Mouse (Mus musculus) kidney, embryonic 15.5 days (tissue): ENCODE measurements around the gene Fars2. TPM values are rescaled to one million over a fixed set of nuclear protein-coding genes. Genes with fewer than 3 reads are reported as not detected.
"Not testable (repeated sequence)": the region's sequence is repeated elsewhere in the genome, so short reads cannot be mapped to it uniquely, and the experiment has no call there.

Experiments used
- ATAC-seq: fragments of 200-750 bp; cut with Nextera tagmentation; replicated peaks from 2 replicates; pipeline ENCODE4 v1.8.0; 2017; ENCODE audit warnings: moderate TSS enrichment; ENCODE audit not compliant: low FRiP score
- H3K27ac ChIP-seq: fragments of 300-500 bp; sonication (generic); 2 replicates; pipeline ENCODE4 v1.5.1; 2015; ENCODE audit warnings: mild to moderate bottlenecking, inconsistent platforms
- H3K27me3 ChIP-seq: fragments of 300-500 bp; sonication (generic); 2 replicates; pipeline ENCODE4 v1.6.1; 2015; ENCODE audit warnings: inconsistent platforms
- H3K36me3 ChIP-seq: fragments of 300-500 bp; sonication (generic); 2 replicates; pipeline ENCODE4 v1.6.1; 2015; ENCODE audit warnings: inconsistent platforms
- H3K4me1 ChIP-seq: fragments of 300-500 bp; sonication (generic); 2 replicates; pipeline ENCODE4 v1.6.1; 2015; ENCODE audit warnings: inconsistent platforms
- H3K4me2 ChIP-seq: fragments of 300-500 bp; sonication (generic); 2 replicates; pipeline ENCODE4 v1.6.1; 2015; ENCODE audit warnings: moderate library complexity, mild to moderate bottlenecking, inconsistent platforms
- H3K4me3 ChIP-seq: fragments of 300-500 bp; sonication (generic); replicated peaks from 2 replicates; pipeline ENCODE4 v1.5.1; 2015; ENCODE audit warnings: mild to moderate bottlenecking, inconsistent platforms
- H3K9ac ChIP-seq: fragments of 300-500 bp; sonication (generic); 2 replicates; pipeline ENCODE4 v1.6.1; 2015; ENCODE audit warnings: mild to moderate bottlenecking, inconsistent platforms
- H3K9me3 ChIP-seq: fragments of 300-500 bp; sonication (generic); replicated peaks from 2 replicates; pipeline ENCODE4 v1.6.1; 2016; ENCODE audit warnings: inconsistent platforms
- WGBS: fragments of 180-500 bp; shearing (Covaris S2); methylation state at CpG from one replicate; pipeline ENCODE4 v1.1.7; 2015; ENCODE audit warnings: mixed read lengths; 5-methylcytosine and 5-hydroxymethylcytosine counted together
- polyA plus RNA-seq: library from polyadenylated mRNA; unstranded; fragments of >200 nt; fragmentation: Nextera tagmentation; extraction: Ambion mirVana; gene quantifications from 2 replicates; pipeline ENCODE4 v1.2.1, GENCODE M21; 2015

Fars2 gene
- polyA plus RNA-seq, 1 experiment from 2014 or later = 35.8 TPM

DNA sequence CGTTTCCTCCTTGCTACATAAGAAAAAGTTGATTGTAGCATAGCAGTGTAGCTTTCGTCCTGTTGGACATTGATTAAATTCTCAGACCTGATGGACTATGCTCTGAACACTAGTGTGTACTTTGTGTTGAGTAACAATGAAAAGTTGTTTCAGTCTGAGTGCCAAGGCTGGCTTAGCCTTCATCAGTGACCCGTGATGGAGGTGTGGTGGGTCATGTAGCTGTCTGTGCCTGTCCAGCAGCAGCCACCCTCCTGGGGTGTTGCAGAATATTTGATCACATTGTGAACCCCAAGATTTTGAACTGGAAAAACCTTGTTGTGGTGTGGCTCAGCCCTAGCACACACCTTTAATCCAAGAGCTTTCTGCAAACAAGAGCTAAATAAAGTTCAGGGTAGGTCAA lies 343.3 kb downstream of the Fars2 start:
- Histone ChIP-seq H3K4me2 (no peak overlapping the region), H3K9me3 (no peaks in the 10 kb centered on the region), H3K27me3 (no peaks in the 10 kb centered on the region), H3K27ac (no peak overlapping the region), H3K9ac (no peak overlapping the region), H3K4me3 (no peak overlapping the region), H3K4me1 (0 out of 2 replicates have a peak, but pooled peaks cover 4% of the 10 kb centered on the region), H3K36me3 (no peaks in the 10 kb centered on the region)
- ATAC-seq = no peak
- 71% methylated on average over 3 of the region's 3 CpGs for WGBS

DNA sequence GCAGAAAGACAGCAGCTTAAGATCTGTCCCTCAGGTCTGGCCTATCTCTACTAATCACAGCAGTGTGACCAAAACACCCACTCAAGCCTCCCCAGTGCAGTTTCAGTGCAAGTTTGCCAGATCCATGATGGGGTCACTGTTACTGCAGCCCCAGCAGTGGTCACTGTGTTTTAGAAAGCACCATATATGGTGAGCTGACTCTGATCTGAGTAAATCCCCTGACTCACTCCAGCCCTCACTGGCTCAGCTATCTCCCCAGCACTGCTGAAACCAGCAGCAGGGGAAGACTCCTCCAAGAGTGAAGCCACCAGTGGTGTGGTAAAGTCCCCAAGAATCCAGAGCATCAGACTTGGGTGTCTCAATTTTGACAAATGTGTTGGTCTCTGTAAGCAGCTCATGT lies 346.5 kb downstream of the Fars2 start:
- ATAC-seq = no peak

DNA sequence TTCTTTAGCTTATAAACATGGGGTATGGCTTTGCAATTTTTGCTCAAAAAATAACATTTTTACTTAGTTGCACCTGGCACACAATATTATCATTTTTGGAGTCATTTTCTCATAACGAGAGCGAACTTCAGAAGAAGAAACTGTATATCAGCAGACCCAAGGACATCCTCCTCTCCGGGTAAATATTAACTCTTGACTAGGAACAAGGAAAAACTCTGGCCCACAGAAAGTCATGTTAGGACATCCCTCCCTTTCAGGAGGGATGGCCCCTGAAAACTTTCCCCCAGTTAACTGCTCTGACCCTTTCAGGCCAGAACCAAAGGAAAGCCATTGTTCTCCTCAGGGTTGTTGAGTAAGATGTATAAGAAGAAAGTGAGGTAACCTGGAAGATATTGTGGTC lies 348.9 kb downstream of the Fars2 start:
- H3K9ac ChIP-seq, H3K9me3 ChIP-seq, ATAC-seq, H3K4me2 ChIP-seq, H3K36me3 ChIP-seq, H3K4me1 ChIP-seq, H3K27me3 ChIP-seq, H3K27ac ChIP-seq, H3K4me3 ChIP-seq: not testable (repeated sequence)
- 86% methylated on average over 3 of the region's 3 CpGs for WGBS

More for the DNA sequence above, 346.5 kb downstream of the Fars2 start:
- no peaks in the 10 kb centered on the region for H3K36me3 ChIP-seq
- 0 out of 2 replicates have a peak, but pooled peaks cover 4% of the 10 kb centered on the region for H3K4me1 ChIP-seq
- no peak overlapping the region for H3K27ac ChIP-seq
- H3K27me3 ChIP-seq = no peaks in the 10 kb centered on the region
- H3K4me2 ChIP-seq = no peak overlapping the region
- H3K9ac ChIP-seq = no peak overlapping the region
- H3K9me3 ChIP-seq = no peaks in the 10 kb centered on the region
- no peak overlapping the region for H3K4me3 ChIP-seq

DNA sequence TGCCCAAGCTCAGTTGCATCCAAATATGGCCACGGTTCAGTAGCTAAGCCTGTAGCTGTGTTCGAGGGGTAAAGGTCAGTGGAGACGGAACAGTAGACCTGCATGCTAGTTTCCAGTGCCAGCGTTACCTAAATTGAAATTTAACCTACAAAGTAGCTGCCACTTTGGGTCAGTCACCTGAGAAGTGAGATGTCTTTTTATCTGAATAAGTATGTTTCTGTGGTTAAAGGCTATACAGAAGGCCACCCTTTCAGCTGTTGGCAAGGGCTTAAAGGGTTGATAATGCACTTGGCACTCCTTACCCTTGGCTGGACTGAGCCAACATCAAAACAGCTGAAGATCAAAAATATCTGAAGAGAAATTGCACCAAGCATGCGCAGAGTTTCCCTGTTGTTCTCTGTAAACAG lies 349.3 kb downstream of the Fars2 start:
- H3K9ac ChIP-seq = no peak overlapping the region
- no peak overlapping the region for H3K27ac ChIP-seq
- no peaks in the 10 kb centered on the region for H3K27me3 ChIP-seq
- no peaks in the 10 kb centered on the region for H3K9me3 ChIP-seq
- no peaks in the 10 kb centered on the region for H3K36me3 ChIP-seq
- H3K4me1 ChIP-seq = no peaks in the 10 kb centered on the region
- 80% methylated on average over 5 of the region's 5 CpGs for WGBS
- ATAC-seq = no peak
- no peak overlapping the region for H3K4me3 ChIP-seq
- no peak overlapping the region for H3K4me2 ChIP-seq

DNA sequence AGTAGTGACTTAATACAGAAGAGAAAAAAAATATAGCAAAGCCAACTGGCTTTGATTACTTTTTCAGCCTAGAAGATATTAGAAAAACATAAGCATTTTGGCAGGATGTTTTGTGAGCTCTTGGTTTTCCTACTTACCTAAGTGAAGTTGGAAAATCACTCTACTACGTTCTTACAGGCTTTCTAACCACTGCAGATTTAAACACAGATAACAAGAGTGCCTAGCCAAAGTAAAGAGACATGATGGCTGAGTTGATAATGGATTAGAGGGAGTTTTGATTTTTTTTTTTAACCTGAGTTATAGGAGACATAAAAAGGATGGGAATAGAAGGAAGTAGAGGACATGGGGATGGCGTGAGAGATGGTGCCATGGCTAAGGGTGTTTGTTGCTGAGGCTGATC lies 350.6 kb downstream of the Fars2 start:
- Histone ChIP-seq H3K4me1 (no peaks in the 10 kb centered on the region), H3K9ac (no peak overlapping the region), H3K4me2 (no peak overlapping the region), H3K27ac (no peak overlapping the region), H3K27me3 (no peaks in the 10 kb centered on the region), H3K9me3 (no peaks in the 10 kb centered on the region), H3K36me3 (no peaks in the 10 kb centered on the region), H3K4me3 (no peak overlapping the region)
- no peak for ATAC-seq
- WGBS = 68% methylated on average over 2 of the region's 2 CpGs

DNA sequence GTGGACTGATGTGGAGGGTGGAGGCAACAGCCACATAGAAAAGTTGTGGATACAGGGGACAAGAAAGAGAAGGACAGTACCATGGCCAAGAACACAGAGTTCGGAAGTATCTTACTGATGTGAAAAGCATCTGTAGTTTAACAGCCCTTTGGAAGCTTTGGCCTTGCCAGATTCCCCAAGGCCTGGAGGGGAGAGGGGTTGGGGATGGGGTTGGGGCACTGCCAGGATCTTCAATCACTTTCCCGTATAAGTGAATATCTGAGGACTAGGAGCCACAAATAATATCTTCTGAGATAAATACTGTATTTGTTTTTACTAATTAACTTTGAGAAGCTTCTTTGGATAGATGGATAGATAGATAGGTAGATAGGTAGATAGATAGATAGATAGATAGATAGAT lies 351.8 kb downstream of the Fars2 start:
- Histone ChIP-seq H3K27me3 (no peaks in the 10 kb centered on the region), H3K27ac (no peak overlapping the region), H3K4me3 (no peak overlapping the region), H3K9me3 (no peaks in the 10 kb centered on the region), H3K4me2 (no peak overlapping the region), H3K36me3 (no peaks in the 10 kb centered on the region), H3K4me1 (no peaks in the 10 kb centered on the region), H3K9ac (no peak overlapping the region)
- ATAC-seq = no peak
- WGBS = 76% methylated on average over 2 of the region's 2 CpGs

DNA sequence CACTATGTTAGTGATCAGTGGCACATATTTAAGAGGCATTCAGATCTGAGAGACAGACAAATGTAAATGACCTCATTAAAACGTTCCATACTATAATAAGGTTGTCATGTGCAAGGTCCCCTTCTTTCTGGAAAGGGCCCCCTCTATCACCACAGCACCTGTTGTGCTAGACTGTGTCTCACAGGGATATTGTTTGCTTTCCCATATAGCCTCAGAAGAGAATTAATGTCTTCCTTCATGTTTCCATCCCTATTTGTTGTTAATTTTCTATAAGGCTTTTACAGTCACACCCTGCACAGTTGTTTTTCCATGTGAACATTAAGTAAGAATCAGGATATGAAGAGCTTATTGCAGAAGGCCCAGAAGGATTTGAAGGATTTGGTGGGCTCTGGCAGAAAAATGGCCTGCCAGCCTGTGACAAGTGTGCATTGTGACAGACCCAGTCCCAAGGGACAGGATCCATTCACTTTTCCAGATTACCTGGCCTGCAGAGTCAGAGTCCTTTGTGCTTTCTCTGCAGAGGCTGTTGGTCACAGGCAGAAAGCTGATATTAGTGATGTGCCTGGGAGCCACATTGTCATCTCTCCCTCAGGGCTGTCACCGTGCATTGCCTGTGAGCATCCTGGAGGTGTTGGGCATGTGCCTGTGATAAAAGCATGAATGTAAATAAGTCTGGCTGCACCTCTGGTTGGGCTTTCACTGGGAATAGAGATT lies 352.4 kb downstream of the Fars2 start:
- H3K9ac ChIP-seq = no peak overlapping the region
- H3K36me3 ChIP-seq = no peaks in the 10 kb centered on the region
- no peaks in the 10 kb centered on the region for H3K9me3 ChIP-seq
- no peak for ATAC-seq
- WGBS = 76% methylated on average over 2 of the region's 2 CpGs
- H3K27ac ChIP-seq = no peak overlapping the region
- H3K4me3 ChIP-seq = no peak overlapping the region
- no peaks in the 10 kb centered on the region for H3K27me3 ChIP-seq
- no peaks in the 10 kb centered on the region for H3K4me1 ChIP-seq
- no peak overlapping the region for H3K4me2 ChIP-seq

DNA sequence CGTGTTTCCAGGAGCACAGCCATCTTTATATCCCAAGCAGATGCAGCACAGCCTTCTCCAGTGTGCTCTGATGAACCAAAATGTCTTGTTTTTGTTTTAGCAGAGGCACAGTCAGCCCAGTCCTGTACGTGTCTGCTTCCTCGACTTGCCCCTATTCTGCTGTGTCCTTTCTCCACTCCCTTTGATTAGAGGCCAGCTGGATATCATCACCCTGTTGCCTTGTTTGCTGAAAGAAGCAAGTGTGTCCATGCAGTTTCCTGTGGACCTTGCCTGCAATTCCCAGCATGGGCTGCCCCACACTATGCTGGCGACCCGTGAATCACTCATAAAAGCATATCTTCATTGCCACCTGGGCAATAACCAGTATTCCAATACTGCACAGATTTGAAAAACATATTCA lies 360.4 kb downstream of the Fars2 start:
- Histone ChIP-seq H3K4me2 (no peak overlapping the region), H3K9ac (no peak overlapping the region), H3K4me1 (peaks cover 14% of the 10 kb centered on the region), H3K4me3 (no peak overlapping the region), H3K27ac (no peak overlapping the region), H3K27me3 (no peaks in the 10 kb centered on the region), H3K36me3 (no peaks in the 10 kb centered on the region), H3K9me3 (no peaks in the 10 kb centered on the region)
- peak; percentile 55; the same call in 1 of the 2 replicates for ATAC-seq
- 50% methylated on average over 5 of the region's 5 CpGs for WGBS

DNA sequence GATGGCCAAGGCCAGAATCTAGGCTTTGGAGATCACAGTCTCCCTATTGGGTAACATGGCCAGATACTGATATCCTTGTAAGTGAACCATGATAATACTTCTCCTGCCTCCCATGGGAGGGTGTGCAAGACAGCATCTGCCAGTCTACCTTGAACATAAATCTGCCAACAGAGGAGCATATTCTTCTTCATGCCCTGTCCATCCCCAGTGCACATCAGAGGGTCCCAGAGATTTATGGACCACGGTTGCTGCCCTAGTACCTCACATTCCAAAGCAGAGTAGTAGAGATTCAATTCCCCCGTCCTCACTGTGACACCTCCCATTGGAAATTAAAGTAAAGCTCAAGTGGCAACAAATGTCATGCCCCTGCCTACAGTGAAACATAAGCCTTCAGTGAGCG lies 361.0 kb downstream of the Fars2 start:
- Histone ChIP-seq H3K4me3 (no peak overlapping the region), H3K27ac (no peak overlapping the region), H3K9me3 (no peaks in the 10 kb centered on the region), H3K4me1 (peaks cover 14% of the 10 kb centered on the region), H3K9ac (no peak overlapping the region), H3K36me3 (no peaks in the 10 kb centered on the region), H3K4me2 (no peak overlapping the region), H3K27me3 (no peaks in the 10 kb centered on the region)
- 28% methylated on average over 3 of the region's 3 CpGs for whole genome bisulfite sequencing
- peak; percentile 91 for ATAC-seq

DNA sequence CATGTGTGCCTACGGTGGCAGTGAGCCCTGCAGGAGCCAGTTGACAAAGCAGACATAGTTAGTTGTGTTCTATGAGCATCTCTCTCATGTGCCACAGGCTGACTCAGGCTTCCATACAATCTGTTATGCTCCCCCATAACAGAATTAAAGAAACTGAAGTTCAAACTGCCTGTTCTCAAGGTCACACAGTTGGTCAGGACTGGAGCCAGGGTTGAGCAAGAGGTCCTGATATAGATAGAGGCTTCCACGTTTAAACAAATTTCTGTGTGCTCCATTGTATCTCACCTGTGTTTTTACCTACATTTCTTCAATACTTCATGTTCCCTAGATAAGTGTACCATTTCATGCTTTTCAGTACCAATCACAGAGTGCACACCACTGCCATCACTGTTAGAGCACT lies 362.9 kb downstream of the Fars2 start:
- Histone ChIP-seq H3K4me2 (no peak overlapping the region), H3K36me3 (no peaks in the 10 kb centered on the region), H3K27ac (no peak overlapping the region), H3K9me3 (no peaks in the 10 kb centered on the region), H3K27me3 (no peaks in the 10 kb centered on the region), H3K4me3 (no peak overlapping the region), H3K9ac (no peak overlapping the region), H3K4me1 (peaks cover 14% of the 10 kb centered on the region)
- 94% methylated on average over 2 of the region's 2 CpGs for WGBS
- ATAC-seq = no peak

DNA sequence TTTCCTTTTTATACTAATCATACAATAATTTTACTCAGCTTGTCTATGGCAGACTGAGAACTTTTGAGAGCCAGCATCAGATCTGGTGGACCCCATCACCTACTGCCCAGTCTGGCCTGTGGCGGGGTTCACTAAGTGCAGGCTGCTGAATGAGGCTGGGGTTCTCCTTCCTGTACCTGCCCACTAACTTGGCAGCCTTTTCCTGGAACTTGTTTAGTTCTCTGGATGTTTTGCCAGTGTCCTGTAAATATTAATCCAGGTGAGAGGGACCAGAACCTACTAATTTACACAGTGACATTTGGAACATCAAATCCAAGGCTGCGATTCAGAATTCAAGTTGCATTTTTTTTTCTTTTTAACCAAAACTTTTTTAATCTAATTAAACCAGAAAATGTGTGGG lies 367.2 kb downstream of the Fars2 start:
- H3K9me3 ChIP-seq = no peaks in the 10 kb centered on the region

DNA sequence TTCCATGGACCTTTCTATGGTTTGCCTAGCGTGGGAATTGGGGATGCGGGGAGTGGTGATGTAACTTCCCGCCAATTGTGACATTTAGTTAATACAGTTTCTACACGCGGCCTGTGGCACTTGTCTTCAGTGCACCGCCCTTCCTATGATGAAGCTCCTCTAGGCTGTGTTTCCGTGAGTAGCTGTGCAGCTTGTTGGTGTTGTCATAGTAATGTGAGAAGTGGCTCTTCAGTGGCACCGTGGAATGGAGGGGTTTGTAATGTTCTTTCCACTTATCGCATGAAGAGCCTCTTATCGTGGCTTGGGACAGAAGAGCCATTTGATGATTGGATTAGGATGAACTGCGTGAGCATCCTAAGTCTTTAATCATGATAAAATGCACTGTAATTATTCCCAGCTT lies 369.5 kb downstream of the Fars2 start:
- Histone ChIP-seq H3K4me2 (no peak overlapping the region), H3K4me1 (0 out of 2 replicates have a peak, but pooled peaks cover 3% of the 10 kb centered on the region), H3K9me3 (no peaks in the 10 kb centered on the region), H3K27me3 (no peaks in the 10 kb centered on the region), H3K36me3 (no peaks in the 10 kb centered on the region), H3K9ac (no peak overlapping the region), H3K4me3 (no peak overlapping the region), H3K27ac (no peak overlapping the region)
- WGBS = 80% methylated on average over 11 of the region's 11 CpGs
- ATAC-seq = no peak

More for the DNA sequence above, 367.2 kb downstream of the Fars2 start:
- 97% methylated on average over 2 of the region's 2 CpGs for WGBS
- no peak for ATAC-seq
- H3K36me3 ChIP-seq = no peaks in the 10 kb centered on the region
- no peak overlapping the region for H3K4me3 ChIP-seq
- H3K27me3 ChIP-seq = no peaks in the 10 kb centered on the region
- no peak overlapping the region for H3K9ac ChIP-seq
- H3K4me2 ChIP-seq = no peak overlapping the region
- no peak overlapping the region for H3K27ac ChIP-seq
- no peaks in the 10 kb centered on the region for H3K4me1 ChIP-seq

DNA sequence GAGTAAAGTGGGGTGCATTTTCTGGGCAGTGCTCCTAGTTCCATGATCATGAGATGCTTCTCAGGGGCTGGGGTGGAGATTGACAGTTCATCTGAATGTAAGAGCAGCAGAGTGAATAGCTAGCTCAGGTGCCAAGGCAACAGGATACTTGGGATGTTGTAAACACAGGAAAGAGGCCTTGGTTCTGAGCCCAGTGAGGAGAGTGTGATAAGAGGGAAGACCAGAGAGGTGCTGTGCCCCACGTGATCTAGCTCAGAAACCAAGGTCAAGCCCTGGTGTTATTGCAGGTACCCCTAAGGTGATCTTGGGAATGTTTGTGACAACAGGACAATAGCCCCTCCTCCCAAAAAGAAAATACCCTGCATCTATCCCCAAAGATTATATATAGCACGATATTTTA lies 372.2 kb downstream of the Fars2 start:
- no peak overlapping the region for H3K4me3 ChIP-seq
- H3K9ac ChIP-seq = no peak overlapping the region
- H3K4me1 ChIP-seq = 0 out of 2 replicates have a peak, but pooled peaks cover 3% of the 10 kb centered on the region
- ATAC-seq = no peak
- H3K4me2 ChIP-seq = no peak overlapping the region
- no peaks in the 10 kb centered on the region for H3K9me3 ChIP-seq
- 72% methylated on average over 2 of the region's 2 CpGs for WGBS
- no peaks in the 10 kb centered on the region for H3K36me3 ChIP-seq
- H3K27me3 ChIP-seq = no peaks in the 10 kb centered on the region
- no peak overlapping the region for H3K27ac ChIP-seq
